Mouse (Mus musculus): ENCODE data around the gene Bag6.
A peak's percentile ranks its signal among the peaks of the same experiment; 100 is the strongest.

The Bag6 gene

GRCm38 (mm10) chr17:35194844-35195630 lies 60.1 kb downstream of the Bag6 start:
- DNase-seq (ENCODE audit: low spot score in 2 of 2), result no peak

GRCm38 (mm10) chr17:35195631-35196320 lies 60.8 kb downstream of the Bag6 start:
- DNase-seq (ENCODE audit: low spot score in 2 of 2), result peak; percentile 83 to 91

- no peak for DNase-seq (ENCODE audit: low spot score in 2 of 2)
Measured at GRCm38 (mm10) chr17:35196321-35196641, 61.3 kb downstream of the Bag6 start.
